Mouse (Mus musculus) thymus, adult 2 months (tissue): Measurements from ENCODE around the gene Dop1b. TPM values are rescaled to one million over a fixed set of nuclear protein-coding genes. Genes with fewer than 3 reads are reported as not detected.

ENCODE experiments used
- DNase-seq: peaks from one replicate; pipeline ENCODE4 v3.0.0; 2021
- H3K27ac ChIP-seq: fragments of 200-500 bp; 2 replicates; pipeline ENCODE4 v1.5.1; 2012; ENCODE audit warnings: low read length, control low read depth; ENCODE audit not compliant: control insufficient read depth, insufficient read depth
- H3K27me3 ChIP-seq: fragments of 200-500 bp; 2 replicates; pipeline ENCODE4 v1.6.1; 2012; ENCODE audit warnings: mild to moderate bottlenecking, low read length, moderate library complexity, mixed read lengths; ENCODE audit not compliant: control insufficient read depth, insufficient read depth
- H3K36me3 ChIP-seq: fragments of 200-500 bp; 2 replicates; pipeline ENCODE4 v1.6.1; 2012; ENCODE audit warnings: mild to moderate bottlenecking, low read length, moderate library complexity; ENCODE audit not compliant: control insufficient read depth, insufficient read depth
- H3K4me1 ChIP-seq: fragments of 200-500 bp; replicated peaks from 2 replicates; pipeline ENCODE4 v1.6.1; 2012; ENCODE audit warnings: low read length; ENCODE audit not compliant: control insufficient read depth, insufficient read depth
- H3K4me3 ChIP-seq: fragments of 200-500 bp; 2 replicates; pipeline ENCODE4 v1.5.1; 2012; ENCODE audit warnings: mild to moderate bottlenecking, low read length, control low read depth, moderate library complexity; ENCODE audit not compliant: control insufficient read depth, insufficient read depth
- CTCF ChIP-seq: fragments of 200-500 bp; IDR thresholded peaks from 2 replicates; pipeline ENCODE4 v1.5.1; 2012; ENCODE audit warnings: mild to moderate bottlenecking, control low read depth, low read length, moderate library complexity, borderline replicate concordance; ENCODE audit not compliant: control insufficient read depth, poor library complexity, insufficient read depth; ENCODE audit errors: extremely low read depth
- POLR2A ChIP-seq: fragments of 200-500 bp; IDR thresholded peaks from 2 replicates; pipeline ENCODE4 v1.6.1; 2012; ENCODE audit warnings: mild to moderate bottlenecking, low read length, control low read depth, moderate library complexity; ENCODE audit not compliant: control insufficient read depth, poor library complexity, insufficient read depth; ENCODE audit errors: extremely low read depth
- WGBS: fragments of 180-500 bp; shearing (Covaris S2); methylation state at CpG from one replicate; pipeline ENCODE4 v1.1.7; 2018; 5-methylcytosine and 5-hydroxymethylcytosine counted together
- polyA plus RNA-seq: library from polyadenylated mRNA; depleted of rRNA; stranded (reverse); fragments of >200 nt; gene quantifications from 2 replicates; pipeline ENCODE4 v1.2.3, GENCODE M21; 2012

The Dop1b gene
- polyA plus RNA-seq, 1 experiment, result 60.6 TPM

GRCm38 (mm10) chr16:93732875-93733569 lies 21.3 kb downstream of the Dop1b start:
- no peak for DNase-seq
- H3K27me3 ChIP-seq, result no peaks in the 10 kb centered on the region
- no peak overlapping the region for H3K27ac ChIP-seq
- no peak overlapping the region for H3K4me3 ChIP-seq
- TF ChIP-seq CTCF, result no peak
- no peak for TF ChIP-seq POLR2A
- no peaks in the 10 kb centered on the region for H3K36me3 ChIP-seq
- no peaks in the 10 kb centered on the region for H3K4me1 ChIP-seq
- 95% methylated on average over 18 of the region's 18 CpGs for WGBS

GRCm38 (mm10) chr16:93739251-93739650 lies 27.5 kb downstream of the Dop1b start:
- Histone ChIP-seq H3K27ac (no peak overlapping the region), H3K36me3 (peaks cover 5% of the 10 kb centered on the region), H3K4me1 (no peaks in the 10 kb centered on the region), H3K4me3 (no peak overlapping the region), H3K27me3 (no peaks in the 10 kb centered on the region)
- WGBS, result 97% methylated on average over 11 of the region's 11 CpGs
- TF ChIP-seq CTCF (no peak), POLR2A (no peak)
- DNase-seq, result no peak

- Histone ChIP-seq H3K36me3 (peaks cover 5% of the 10 kb centered on the region), H3K27ac (no peak overlapping the region), H3K27me3 (no peaks in the 10 kb centered on the region), H3K4me1 (no peaks in the 10 kb centered on the region), H3K4me3 (no peak overlapping the region)
- WGBS, result 97% methylated on average over 1 of the region's 1 CpGs
- DNase-seq, result no peak
- TF ChIP-seq CTCF (no peak), POLR2A (no peak)
Measured at GRCm38 (mm10) chr16:93742903-93743302, 31.2 kb downstream of the Dop1b start.

GRCm38 (mm10) chr16:93744049-93744490 lies 32.4 kb downstream of the Dop1b start:
- Histone ChIP-seq H3K36me3 (peaks cover 5% of the 10 kb centered on the region), H3K27me3 (no peaks in the 10 kb centered on the region), H3K4me3 (no peak overlapping the region), H3K27ac (no peak overlapping the region), H3K4me1 (no peaks in the 10 kb centered on the region)
- TF ChIP-seq POLR2A (no peak), CTCF (no peak)
- 78% methylated on average over 5 of the region's 5 CpGs for WGBS
- DNase-seq, result no peak

GRCm38 (mm10) chr16:93744804-93745340 lies 33.2 kb downstream of the Dop1b start:
- H3K36me3 ChIP-seq, result peaks cover 2% of the 10 kb centered on the region
- H3K4me1 ChIP-seq, result no peaks in the 10 kb centered on the region
- 92% methylated on average over 10 of the region's 10 CpGs for WGBS
- H3K27ac ChIP-seq, result no peak overlapping the region
- TF ChIP-seq CTCF, result no peak
- no peak for DNase-seq
- no peak overlapping the region for H3K4me3 ChIP-seq
- H3K27me3 ChIP-seq, result no peaks in the 10 kb centered on the region

GRCm38 (mm10) chr16:93746397-93746796 lies 34.7 kb downstream of the Dop1b start:
- 0 out of 2 replicates have a peak, but pooled peaks cover under 1% of the 10 kb centered on the region for H3K4me1 ChIP-seq
- no peaks in the 10 kb centered on the region for H3K27me3 ChIP-seq
- H3K27ac ChIP-seq, result no peak overlapping the region
- H3K36me3 ChIP-seq, result no peaks in the 10 kb centered on the region
- no peak overlapping the region for H3K4me3 ChIP-seq
- DNase-seq, result no peak
- WGBS, result 74% methylated on average over 8 of the region's 8 CpGs
- TF ChIP-seq POLR2A (no peak), CTCF (no peak)

GRCm38 (mm10) chr16:93746957-93747356 lies 35.3 kb downstream of the Dop1b start:
- peak; percentile 33 for DNase-seq
- TF ChIP-seq CTCF (no peak), POLR2A (no peak)
- Histone ChIP-seq H3K27me3 (no peaks in the 10 kb centered on the region), H3K36me3 (no peaks in the 10 kb centered on the region), H3K4me1 (peaks cover 4% of the 10 kb centered on the region; the same call in 1 of the 2 replicates), H3K4me3 (no peak overlapping the region), H3K27ac (no peak overlapping the region)
- WGBS, result 99% methylated on average over 4 of the region's 4 CpGs

GRCm38 (mm10) chr16:93747421-93747820 lies 35.7 kb downstream of the Dop1b start:
- Histone ChIP-seq H3K27ac (no peak overlapping the region), H3K4me1 (peaks cover 4% of the 10 kb centered on the region; the same call in 1 of the 2 replicates), H3K36me3 (no peaks in the 10 kb centered on the region; the same call in 1 of the 2 replicates), H3K4me3 (no peak overlapping the region), H3K27me3 (no peaks in the 10 kb centered on the region)
- TF ChIP-seq CTCF, result no peak
- no peak for TF ChIP-seq POLR2A
- DNase-seq, result peak; percentile 13
- WGBS, result 42% methylated on average over 6 of the region's 6 CpGs
